Mouse (Mus musculus) lung, embryonic 14.5 days (tissue): Measurements from ENCODE around the gene Gldc. TPM values are rescaled to one million over a fixed set of nuclear protein-coding genes. Genes with fewer than 3 reads are reported as not detected.

Experiments
- ATAC-seq: fragments of 200-750 bp; cut with Nextera tagmentation; 2 replicates; pipeline ENCODE4 v1.8.0; 2017; ENCODE audit warnings: mild to moderate bottlenecking, moderate TSS enrichment, moderate library complexity; ENCODE audit not compliant: insufficient read depth
- DNase-seq: peaks from one replicate; pipeline ENCODE4 v3.0.0-alpha.2; 2015
- H3K27ac ChIP-seq: fragments of 300-500 bp; sonication (generic); 2 replicates; pipeline ENCODE4 v1.5.1; 2014; ENCODE audit warnings: low read depth, mild to moderate bottlenecking, moderate library complexity
- H3K27me3 ChIP-seq: fragments of 300-500 bp; sonication (generic); 2 replicates; pipeline ENCODE4 v1.6.1; 2014; ENCODE audit warnings: low read length, control low read depth; ENCODE audit not compliant: insufficient read depth
- H3K36me3 ChIP-seq: fragments of 300-500 bp; sonication (generic); 2 replicates; pipeline ENCODE4 v1.6.1; 2014; ENCODE audit warnings: control low read depth; ENCODE audit not compliant: insufficient read depth
- H3K4me1 ChIP-seq: fragments of 300-500 bp; sonication (generic); 2 replicates; pipeline ENCODE4 v1.6.1; 2014; ENCODE audit warnings: antibody characterized with exemption, control low read depth; ENCODE audit not compliant: insufficient read depth
- H3K4me2 ChIP-seq: fragments of 300-500 bp; sonication (generic); 2 replicates; pipeline ENCODE4 v1.6.1; 2014; ENCODE audit warnings: mild to moderate bottlenecking
- H3K4me3 ChIP-seq: fragments of 300-500 bp; sonication (generic); 2 replicates; pipeline ENCODE4 v1.5.1; 2014; ENCODE audit warnings: low read depth, low read length
- H3K9ac ChIP-seq: fragments of 300-500 bp; sonication (generic); 2 replicates; pipeline ENCODE4 v1.6.1; 2014
- H3K9me3 ChIP-seq: fragments of 300-500 bp; sonication (generic); 2 replicates; pipeline ENCODE4 v1.6.1; 2016; ENCODE audit warnings: low read depth, low read length, control low read depth
- CTCF ChIP-seq: IDR thresholded peaks from 2 replicates; pipeline ENCODE4 v1.5.1; 2016; ENCODE audit warnings: antibody characterized with exemption, low read depth
- WGBS: fragments of 180-500 bp; shearing (Covaris S2); extraction: QIAGEN DNeasy Blood & Tissue Kit; methylation state at CpG from one replicate; pipeline ENCODE4 v1.1.7; 2014; 5-methylcytosine and 5-hydroxymethylcytosine counted together
- polyA plus RNA-seq: library from polyadenylated mRNA; unstranded; fragments of >200 nt; fragmentation: Nextera tagmentation; extraction: Ambion mirVana; gene quantifications from 2 replicates; pipeline ENCODE4 v1.2.1, GENCODE M21; 2014

The Gldc gene
- polyA plus RNA-seq, 1 experiment from 2014 or later = 1.0 TPM

DNA sequence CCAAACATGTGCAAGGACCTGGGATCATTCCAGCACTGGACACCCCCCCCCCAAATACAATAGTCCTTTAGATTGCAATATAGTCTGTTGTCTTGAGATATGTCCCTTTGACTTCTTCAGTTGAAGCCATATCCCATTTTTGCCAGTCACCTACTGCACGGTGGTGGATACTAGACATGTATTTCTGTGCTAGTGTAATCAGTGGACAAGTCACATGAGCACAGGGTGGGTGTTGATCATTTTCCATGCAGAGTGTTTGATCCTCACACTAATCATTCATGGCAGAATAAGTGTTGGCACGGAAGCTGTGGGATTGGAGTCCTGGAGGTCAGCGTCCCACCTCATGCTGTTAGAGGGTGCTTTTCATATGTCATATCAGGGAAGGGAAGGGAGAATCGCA lies 30.6 kb upstream of the Gldc start:
- Histone ChIP-seq H3K4me2 (no peak overlapping the region), H3K4me3 (no peak overlapping the region), H3K9ac (no peak overlapping the region), H3K36me3 (no peaks in the 10 kb centered on the region), H3K4me1 (no peaks in the 10 kb centered on the region), H3K9me3 (no peaks in the 10 kb centered on the region), H3K27me3 (no peaks in the 10 kb centered on the region), H3K27ac (no peak overlapping the region)
- whole genome bisulfite sequencing = 81% methylated on average over 4 of the region's 4 CpGs
- no peak for TF ChIP-seq CTCF
- DNase-seq (no peak), ATAC-seq (no peak)

DNA sequence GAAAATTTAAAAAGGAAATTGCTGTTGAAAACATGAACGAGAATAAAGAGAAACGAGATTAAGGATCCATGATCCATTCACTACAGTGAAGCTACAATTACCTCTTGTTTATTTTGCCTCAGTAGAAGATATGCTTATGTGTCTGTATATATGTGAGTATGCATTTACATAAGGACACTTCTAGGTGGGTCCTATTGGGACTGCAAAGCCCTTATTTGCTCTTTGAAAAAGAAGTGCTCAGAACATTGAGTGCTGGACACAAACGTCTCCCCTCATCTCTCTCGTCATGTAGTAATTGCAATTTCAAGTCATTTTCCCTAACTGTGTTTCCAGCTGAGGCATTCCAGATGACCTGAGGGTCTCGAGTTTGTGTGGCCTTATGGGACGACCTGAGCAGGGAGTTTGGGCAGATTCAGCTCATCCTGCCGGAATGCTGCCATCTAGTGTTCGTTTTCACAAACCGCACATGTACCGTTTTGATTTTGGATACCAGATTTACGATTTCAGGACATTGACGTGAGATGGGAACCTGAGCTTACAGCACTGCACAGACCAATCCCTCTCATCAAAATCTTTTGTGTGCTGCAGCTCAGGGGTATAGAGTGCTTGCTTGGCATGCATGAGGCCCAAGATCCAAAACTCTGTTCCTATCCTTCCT lies 30.1 kb upstream of the Gldc start:
- TF ChIP-seq CTCF = peak; percentile 90
- Histone ChIP-seq H3K27me3 (no peaks in the 10 kb centered on the region), H3K27ac (no peak overlapping the region), H3K4me2 (no peak overlapping the region), H3K9ac (no peak overlapping the region), H3K4me1 (no peaks in the 10 kb centered on the region), H3K9me3 (no peaks in the 10 kb centered on the region), H3K4me3 (no peak overlapping the region), H3K36me3 (no peaks in the 10 kb centered on the region)
- ATAC-seq (peak; percentile 60; the same call in 1 of the 2 replicates), DNase-seq (peak; percentile 89)
- WGBS = 19% methylated on average over 12 of the region's 12 CpGs

DNA sequence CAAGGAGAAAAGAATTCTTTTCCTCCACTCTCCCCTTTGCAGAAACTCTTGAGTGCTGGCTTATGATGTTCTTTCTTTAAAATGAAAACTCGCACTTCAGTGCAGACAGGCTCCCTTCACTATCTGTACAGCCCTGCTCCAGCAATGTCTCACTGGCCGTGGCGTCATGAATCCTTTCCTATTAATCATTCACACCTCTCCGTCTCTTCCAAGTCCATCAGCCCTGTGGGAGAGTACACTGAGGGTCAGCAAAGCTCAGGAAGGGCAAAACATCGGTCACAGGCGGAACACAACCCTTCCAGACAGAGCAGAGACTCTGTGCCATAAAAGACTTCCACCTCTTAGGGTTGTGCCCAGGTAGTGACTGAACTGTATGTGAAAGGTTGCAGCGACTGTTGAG lies 26.9 kb upstream of the Gldc start:
- H3K4me1 ChIP-seq = no peaks in the 10 kb centered on the region
- no peak overlapping the region for H3K4me2 ChIP-seq
- no peak overlapping the region for H3K9ac ChIP-seq
- whole genome bisulfite sequencing = 38% methylated on average over 7 of the region's 7 CpGs
- DNase-seq = no peak
- H3K27ac ChIP-seq = no peak overlapping the region
- TF ChIP-seq CTCF = no peak
- no peak overlapping the region for H3K4me3 ChIP-seq
- no peaks in the 10 kb centered on the region for H3K27me3 ChIP-seq
- no peak for ATAC-seq
- H3K9me3 ChIP-seq = no peaks in the 10 kb centered on the region
- H3K36me3 ChIP-seq = no peaks in the 10 kb centered on the region

DNA sequence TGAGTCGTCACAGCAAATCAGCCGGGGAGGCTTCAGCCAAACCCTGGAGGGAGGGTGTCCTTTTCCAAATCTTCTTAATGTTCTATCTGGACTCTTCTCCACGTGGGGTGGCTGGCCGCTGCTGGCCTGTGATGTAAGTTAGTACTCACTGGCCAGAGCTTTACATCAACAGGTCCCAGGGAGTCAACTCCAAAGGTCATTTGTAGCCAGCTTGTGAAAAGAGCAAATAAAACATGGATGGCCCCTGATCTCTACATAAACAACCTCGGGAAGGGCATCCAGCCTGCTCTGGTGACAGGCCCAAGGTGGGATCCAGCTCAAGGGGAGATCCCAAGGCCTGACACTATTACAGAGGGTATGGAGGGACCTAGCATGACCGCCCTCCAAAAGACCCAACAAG lies 19.8 kb upstream of the Gldc start:
- no peak overlapping the region for H3K4me3 ChIP-seq
- no peaks in the 10 kb centered on the region for H3K9me3 ChIP-seq
- H3K27ac ChIP-seq = no peak overlapping the region
- H3K4me2 ChIP-seq = no peak overlapping the region
- 69% methylated on average over 6 of the region's 6 CpGs for WGBS
- no peaks in the 10 kb centered on the region for H3K4me1 ChIP-seq
- no peak for TF ChIP-seq CTCF
- no peaks in the 10 kb centered on the region for H3K27me3 ChIP-seq
- ATAC-seq = no peak
- DNase-seq = no peak
- H3K9ac ChIP-seq = no peak overlapping the region
- no peaks in the 10 kb centered on the region for H3K36me3 ChIP-seq

DNA sequence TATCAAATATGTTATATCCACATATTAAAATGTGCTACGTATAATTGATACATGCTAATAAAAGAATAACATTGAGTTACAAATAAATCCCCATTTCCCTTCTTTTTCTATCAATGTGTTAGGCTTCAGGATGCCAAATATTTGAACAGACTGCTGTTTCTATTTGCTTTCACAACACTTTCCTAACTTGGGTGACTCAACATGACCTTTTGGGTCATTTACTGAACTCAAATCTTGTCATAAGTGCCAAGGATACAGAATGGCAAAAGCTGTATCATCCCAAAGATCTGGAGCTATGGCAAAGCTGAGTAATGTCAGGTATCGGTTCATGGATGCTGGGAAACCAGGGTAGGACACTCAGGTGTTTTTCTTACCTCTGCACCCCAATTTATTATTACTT lies 12.0 kb upstream of the Gldc start:
- no peaks in the 10 kb centered on the region for H3K4me1 ChIP-seq
- H3K4me3 ChIP-seq = no peak overlapping the region
- no peak overlapping the region for H3K4me2 ChIP-seq
- no peak for ATAC-seq
- no peak overlapping the region for H3K27ac ChIP-seq
- no peaks in the 10 kb centered on the region for H3K27me3 ChIP-seq
- no peak overlapping the region for H3K9ac ChIP-seq
- whole genome bisulfite sequencing = 85% methylated on average over 2 of the region's 2 CpGs
- H3K36me3 ChIP-seq = no peaks in the 10 kb centered on the region
- DNase-seq = no peak
- peaks cover 12% of the 10 kb centered on the region; the same call in 1 of the 2 replicates for H3K9me3 ChIP-seq
- TF ChIP-seq CTCF = no peak

DNA sequence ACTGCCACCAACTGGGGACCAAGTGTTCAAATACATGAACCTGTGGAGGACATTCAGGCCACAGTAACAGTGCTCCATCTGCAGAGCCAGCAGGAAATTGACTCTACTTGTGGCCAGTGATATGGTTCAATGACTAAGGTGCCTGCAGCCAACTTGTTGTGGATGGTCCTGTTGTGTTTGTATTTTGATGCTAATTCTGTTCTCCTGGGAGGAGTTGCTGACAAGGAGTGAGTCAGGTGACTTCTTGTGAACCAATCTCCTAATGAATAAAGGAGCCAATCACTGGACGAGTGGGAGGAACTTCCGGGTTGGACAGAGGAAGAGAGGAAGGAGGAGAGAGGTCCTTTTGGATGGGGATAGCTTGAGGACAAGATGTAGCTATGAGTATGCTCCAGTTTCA lies 10.3 kb upstream of the Gldc start:
- DNase-seq (no peak), ATAC-seq (no peak)
- Histone ChIP-seq H3K36me3 (no peaks in the 10 kb centered on the region), H3K27me3 (no peaks in the 10 kb centered on the region), H3K9me3 (peaks cover 12% of the 10 kb centered on the region; the same call in 1 of the 2 replicates), H3K4me3 (no peak overlapping the region), H3K9ac (no peak overlapping the region), H3K4me2 (no peak overlapping the region), H3K27ac (no peak overlapping the region), H3K4me1 (no peaks in the 10 kb centered on the region)
- 82% methylated on average over 2 of the region's 2 CpGs for WGBS
- no peak for TF ChIP-seq CTCF

DNA sequence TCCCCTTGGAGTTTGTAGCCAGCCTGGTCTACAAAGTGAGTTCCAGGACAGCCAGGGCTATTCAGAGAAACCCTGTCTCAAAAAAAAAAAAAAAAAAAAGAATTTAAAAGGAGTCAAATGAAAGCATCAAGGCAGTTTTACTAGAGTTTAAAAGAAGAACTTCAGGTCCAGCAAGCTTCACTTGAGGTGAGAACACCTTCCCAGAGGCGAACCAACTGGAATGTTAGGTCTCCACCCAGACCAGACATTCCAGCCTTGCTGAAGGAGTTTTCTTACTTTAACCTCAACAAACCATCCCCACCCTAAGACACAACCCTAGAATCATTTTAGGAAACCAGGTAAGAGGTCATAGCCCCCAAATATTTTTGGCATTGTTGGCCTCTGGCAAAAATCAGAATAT lies 4.8 kb upstream of the Gldc start:
- DNase-seq = peak; percentile 18
- H3K36me3 ChIP-seq = no peaks in the 10 kb centered on the region
- no peak overlapping the region for H3K4me3 ChIP-seq
- H3K4me1 ChIP-seq = no peaks in the 10 kb centered on the region
- ATAC-seq = no peak
- H3K9me3 ChIP-seq = 0 out of 2 replicates have a peak, but pooled peaks cover 4% of the 10 kb centered on the region
- H3K27me3 ChIP-seq = peaks cover 14% of the 10 kb centered on the region
- H3K27ac ChIP-seq = no peak overlapping the region
- no peak overlapping the region for H3K9ac ChIP-seq
- WGBS = 68% methylated on average over 1 of the region's 1 CpGs
- H3K4me2 ChIP-seq = no peak overlapping the region
- no peak for TF ChIP-seq CTCF
